Mouse (Mus musculus): ENCODE measurements around the gene Hpd. TPM values are rescaled to one million over a fixed set of nuclear protein-coding genes. Genes with fewer than 3 reads are reported as not detected.
"Not testable (repeated sequence)": the region's sequence is repeated elsewhere in the genome, so short reads cannot be mapped to it uniquely, and the experiment has no call there.

The Hpd gene
- polyA plus RNA-seq, 1 experiment = not detected

GRCm38 (mm10) chr5:123223051-123223410 lies 40.5 kb upstream of the Hpd start:
- TF ChIP-seq MYOD1 (IDR thresholded peaks at IDR 0.05; ENCODE audit: control insufficient read depth, insufficient read length, low read depth) (no peak), CTCF (IDR thresholded peaks at IDR 0.05; ENCODE audit: control insufficient read depth, insufficient read depth, insufficient read length) (no peak), MYOG (IDR thresholded peaks at IDR 0.05; ENCODE audit: control insufficient read depth, extremely low read depth, insufficient read length) (no peak), MAX (IDR thresholded peaks at IDR 0.05) (no peak), FOSL1 (IDR thresholded peaks at IDR 0.05; ENCODE audit: insufficient read depth, low read length, poor library complexity, severe bottlenecking) (no peak), CEBPB (IDR thresholded peaks at IDR 0.05; ENCODE audit: low read depth) (no peak), USF1 (IDR thresholded peaks at IDR 0.05; ENCODE audit: low read depth) (no peak)
- Histone ChIP-seq H3K79me3 (ENCODE audit: low read depth) (no peaks in the 10 kb centered on the region), H3K4me3 (ENCODE audit: insufficient read depth, poor library complexity, severe bottlenecking) (no peak overlapping the region), H3K79me2 (ENCODE audit: control insufficient read depth, insufficient read depth) (no peaks in the 10 kb centered on the region), H3K27me3 (ENCODE audit: control insufficient read depth, insufficient read depth, insufficient read length) (no peaks in the 10 kb centered on the region), H3K36me3 (ENCODE audit: control insufficient read depth, insufficient read depth) (no peaks in the 10 kb centered on the region), H3ac (ENCODE audit: control insufficient read depth, insufficient read length, low read depth) (no peak overlapping the region)

- H3K79me2 ChIP-seq (ENCODE audit: control insufficient read depth, insufficient read depth); H3ac ChIP-seq (ENCODE audit: control insufficient read depth, insufficient read length, low read depth); H3K4me3 ChIP-seq (ENCODE audit: insufficient read depth, poor library complexity, severe bottlenecking); H3K27me3 ChIP-seq (ENCODE audit: control insufficient read depth, insufficient read depth, insufficient read length); H3K36me3 ChIP-seq (ENCODE audit: control insufficient read depth, insufficient read depth); H3K79me3 ChIP-seq (ENCODE audit: low read depth): not testable (repeated sequence)
Observed at GRCm38 (mm10) chr5:123222346-123223050, 40.0 kb upstream of the Hpd start.

GRCm38 (mm10) chr5:123203591-123203990 lies 21.1 kb upstream of the Hpd start:
- H3K79me2 ChIP-seq (ENCODE audit: control insufficient read depth, insufficient read depth); H3K4me3 ChIP-seq (ENCODE audit: insufficient read depth, poor library complexity, severe bottlenecking); H3K27me3 ChIP-seq (ENCODE audit: control insufficient read depth, insufficient read depth, insufficient read length); H3ac ChIP-seq (ENCODE audit: control insufficient read depth, insufficient read length, low read depth); H3K36me3 ChIP-seq (ENCODE audit: control insufficient read depth, insufficient read depth); H3K79me3 ChIP-seq (ENCODE audit: low read depth): not testable (repeated sequence)

- H3K36me3 ChIP-seq (ENCODE audit: control insufficient read depth, insufficient read depth); H3K79me2 ChIP-seq (ENCODE audit: control insufficient read depth, insufficient read depth); H3K4me3 ChIP-seq (ENCODE audit: insufficient read depth, poor library complexity, severe bottlenecking); H3K79me3 ChIP-seq (ENCODE audit: low read depth); H3ac ChIP-seq (ENCODE audit: control insufficient read depth, insufficient read length, low read depth); H3K27me3 ChIP-seq (ENCODE audit: control insufficient read depth, insufficient read depth, insufficient read length): not testable (repeated sequence)
Observed at GRCm38 (mm10) chr5:123202771-123203170, 20.2 kb upstream of the Hpd start.

GRCm38 (mm10) chr5:123201987-123202386 lies 19.5 kb upstream of the Hpd start:
- no peak overlapping the region for H3ac ChIP-seq (ENCODE audit: control insufficient read depth, insufficient read length, low read depth)
- TF ChIP-seq CEBPB (IDR thresholded peaks at IDR 0.05; ENCODE audit: low read depth) (no peak), CTCF (IDR thresholded peaks at IDR 0.05; ENCODE audit: control insufficient read depth, insufficient read depth, insufficient read length) (no peak)
- no peaks in the 10 kb centered on the region for H3K79me3 ChIP-seq (ENCODE audit: low read depth)
- peaks cover 3% of the 10 kb centered on the region for H3K27me3 ChIP-seq (ENCODE audit: control insufficient read depth, insufficient read depth, insufficient read length)
- no peaks in the 10 kb centered on the region for H3K79me2 ChIP-seq (ENCODE audit: control insufficient read depth, insufficient read depth)
- H3K4me3 ChIP-seq (ENCODE audit: insufficient read depth, poor library complexity, severe bottlenecking) = no peak overlapping the region
- H3K36me3 ChIP-seq (ENCODE audit: control insufficient read depth, insufficient read depth) = no peaks in the 10 kb centered on the region

- no peak overlapping the region for H3K4me3 ChIP-seq (ENCODE audit: insufficient read depth, poor library complexity, severe bottlenecking)
- no peaks in the 10 kb centered on the region for H3K36me3 ChIP-seq (ENCODE audit: control insufficient read depth, insufficient read depth)
- no peak overlapping the region for H3ac ChIP-seq (ENCODE audit: control insufficient read depth, insufficient read length, low read depth)
- H3K79me2 ChIP-seq (ENCODE audit: control insufficient read depth, insufficient read depth) = no peaks in the 10 kb centered on the region
- TF ChIP-seq USF1 (IDR thresholded peaks at IDR 0.05; ENCODE audit: low read depth) = no peak
- no peak for TF ChIP-seq CEBPB (IDR thresholded peaks at IDR 0.05; ENCODE audit: low read depth)
- TF ChIP-seq CTCF (IDR thresholded peaks at IDR 0.05; ENCODE audit: control insufficient read depth, insufficient read depth, insufficient read length) = no peak
- no peak for TF ChIP-seq MAX (IDR thresholded peaks at IDR 0.05)
- TF ChIP-seq FOSL1 (IDR thresholded peaks at IDR 0.05; ENCODE audit: insufficient read depth, low read length, poor library complexity, severe bottlenecking) = no peak
- TF ChIP-seq MYOD1 (IDR thresholded peaks at IDR 0.05; ENCODE audit: control insufficient read depth, insufficient read length, low read depth) = no peak
- no peak for TF ChIP-seq MYOG (IDR thresholded peaks at IDR 0.05; ENCODE audit: control insufficient read depth, extremely low read depth, insufficient read length)
- H3K79me3 ChIP-seq (ENCODE audit: low read depth) = no peaks in the 10 kb centered on the region
- peaks cover 5% of the 10 kb centered on the region for H3K27me3 ChIP-seq (ENCODE audit: control insufficient read depth, insufficient read depth, insufficient read length)
Observed at GRCm38 (mm10) chr5:123201523-123201892, 19.0 kb upstream of the Hpd start.

GRCm38 (mm10) chr5:123200816-123201522 lies 18.4 kb upstream of the Hpd start:
- not testable (repeated sequence) for H3K79me2 ChIP-seq (ENCODE audit: control insufficient read depth, insufficient read depth); H3K79me3 ChIP-seq (ENCODE audit: low read depth); H3K36me3 ChIP-seq (ENCODE audit: control insufficient read depth, insufficient read depth); H3K4me3 ChIP-seq (ENCODE audit: insufficient read depth, poor library complexity, severe bottlenecking); H3ac ChIP-seq (ENCODE audit: control insufficient read depth, insufficient read length, low read depth); H3K27me3 ChIP-seq (ENCODE audit: control insufficient read depth, insufficient read depth, insufficient read length)
